Mouse (Mus musculus): Measurements from ENCODE around the gene Arglu1.

Arglu1 gene

DNA sequence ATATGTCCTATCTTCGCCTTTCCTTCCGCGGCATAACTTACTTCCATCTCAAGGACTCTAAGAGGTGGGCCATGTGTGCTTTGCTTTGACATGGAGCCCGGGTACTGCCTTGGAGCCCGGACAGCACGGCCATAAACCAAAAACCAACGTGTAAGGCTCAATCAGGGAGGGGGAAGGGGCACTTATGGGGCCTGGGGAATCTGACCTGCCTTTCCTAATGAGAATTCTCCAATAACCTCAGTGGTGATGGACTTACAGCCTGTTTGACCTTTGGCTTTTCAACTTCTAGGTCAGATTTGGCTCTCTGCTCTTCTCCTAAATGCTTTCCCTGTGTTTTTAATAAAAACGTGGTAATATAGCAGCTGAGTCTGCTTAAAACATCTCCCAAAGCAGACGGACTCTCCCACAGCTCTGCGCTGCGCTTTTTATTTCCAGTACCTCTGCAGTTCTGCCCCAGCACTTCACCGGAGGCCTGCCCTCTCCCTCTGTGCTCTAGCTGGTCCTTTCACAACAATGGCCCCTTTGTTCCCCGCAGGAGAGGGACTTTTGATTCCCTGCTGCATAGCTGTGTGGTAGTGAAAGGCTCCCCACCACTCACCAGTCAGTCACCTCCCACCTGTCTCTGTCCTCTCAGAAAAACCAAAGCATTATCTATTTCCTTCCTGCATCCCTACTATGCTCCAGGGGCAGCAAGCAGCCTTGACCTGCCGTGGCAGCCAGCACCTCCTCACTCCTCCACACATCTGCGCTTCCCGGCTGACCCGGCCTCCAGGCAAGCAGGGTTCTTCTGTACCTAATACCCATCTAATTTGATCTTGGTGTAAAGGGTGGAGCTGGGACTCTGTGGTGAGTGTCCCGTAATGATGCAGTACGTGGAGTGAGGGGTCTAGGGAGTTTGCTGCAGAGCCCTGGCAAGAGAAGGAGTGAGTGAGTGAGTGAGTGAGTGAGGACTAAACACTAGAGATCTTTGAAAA, 70.8 kb downstream of the Arglu1 start:
- no peaks in the 10 kb centered on the region for H3K27me3 ChIP-seq (ENCODE audit: control insufficient read depth, insufficient read depth, low read length, poor library complexity, severe bottlenecking)
- H3K36me3 ChIP-seq (ENCODE audit: control insufficient read depth, insufficient read depth, low read length, poor library complexity, severe bottlenecking): no peaks in the 10 kb centered on the region
- no peak for DNase-seq (ENCODE audit: low read depth, low spot score)

All from splenic B cell, adult 2 months (primary cell).